Mouse (Mus musculus) CH12.LX (cell line): Measurements from ENCODE around the gene Comt. TPM values are rescaled to one million over a fixed set of nuclear protein-coding genes. Genes with fewer than 3 reads are reported as not detected.

Experiments
- DNase-seq: peaks from one replicate; pipeline ENCODE4 v3.0.0-alpha.2; 2013; ENCODE audit errors: extremely low read depth
- H3K27ac ChIP-seq: 2 replicates; pipeline ENCODE4 v1.5.1; 2012; ENCODE audit warnings: low read depth, mild to moderate bottlenecking, control low read depth, moderate library complexity; ENCODE audit not compliant: insufficient read depth
- H3K27me3 ChIP-seq: replicated peaks from 2 replicates; pipeline ENCODE3; 2012; ENCODE audit warnings: inconsistent platforms
- H3K36me3 ChIP-seq, 2 experiments: replicated peaks in 1 of 2; 2 replicates each; pipeline versions ENCODE3 to v1.6.1; 2012; ENCODE audit warnings: inconsistent platforms in 1 of 2, low read length in 1 of 2, mild to moderate bottlenecking in 1 of 2, mixed read lengths in 1 of 2, moderate library complexity in 1 of 2; ENCODE audit not compliant: control insufficient read depth in 1 of 2, insufficient read depth in 1 of 2
- H3K4me1 ChIP-seq, 2 experiments: 2 replicates each; pipeline ENCODE4 v1.6.1; 2012; ENCODE audit warnings: inconsistent platforms in 1 of 2, moderate library complexity in 1 of 2; ENCODE audit not compliant: insufficient read depth in 2 of 2, control insufficient read depth in 1 of 2
- H3K4me2 ChIP-seq: 2 replicates; pipeline ENCODE4 v1.6.1; 2012; ENCODE audit warnings: low read depth, mild to moderate bottlenecking, control low read depth; ENCODE audit not compliant: poor library complexity, insufficient read depth, severe bottlenecking
- H3K4me3 ChIP-seq, 3 experiments: fragments of 150-350 bp in 1 of 3; sonication (generic) in 1 of 3; replicated peaks in 1 of 3; 2 replicates each; pipeline versions ENCODE3 to v1.5.1; 2011 to 2012; ENCODE audit warnings: low read depth in 2 of 3, low read length in 2 of 3, mild to moderate bottlenecking in 2 of 3, moderate library complexity in 2 of 3, control low read depth in 1 of 3, improper control_type of control experiment in 1 of 3, inconsistent platforms in 1 of 3, mixed read lengths in 1 of 3; ENCODE audit not compliant: poor library complexity in 1 of 3
- H3K79me2 ChIP-seq: replicated peaks from 2 replicates; pipeline ENCODE4 v1.6.1; 2012; ENCODE audit warnings: mild to moderate bottlenecking, moderate library complexity; ENCODE audit not compliant: control insufficient read depth, poor library complexity, insufficient read depth, severe bottlenecking; ENCODE audit errors: extremely low read depth
- H3K9ac ChIP-seq: 2 replicates; pipeline ENCODE4 v1.6.1; 2012; ENCODE audit warnings: low read depth, mild to moderate bottlenecking, control low read depth, moderate library complexity; ENCODE audit not compliant: insufficient read depth
- H3K9me3 ChIP-seq: replicated peaks from 2 replicates; pipeline ENCODE3; 2012; ENCODE audit warnings: low read length, inconsistent platforms, mixed read lengths
- CHD1 ChIP-seq: IDR thresholded peaks from 2 replicates; pipeline ENCODE4 v1.6.1; 2012; ENCODE audit warnings: low read depth, low read length, improper control_type of control experiment, inconsistent platforms
- CHD2 ChIP-seq: IDR thresholded peaks from 2 replicates; pipeline ENCODE4 v1.6.1; 2011; ENCODE audit warnings: low read length, improper control_type of control experiment
- CTCF ChIP-seq, 2 experiments: IDR thresholded peaks in 1 of 2; conservative IDR thresholded peaks in 1 of 2; 2 replicates each; pipeline ENCODE4 v1.5.1; 2011 to 2012; ENCODE audit warnings: low read depth in 2 of 2, low read length in 2 of 2, improper control_type of control experiment in 1 of 2, inconsistent platforms in 1 of 2, mild to moderate bottlenecking in 1 of 2, moderate library complexity in 1 of 2
- ELF1 ChIP-seq: IDR thresholded peaks from 2 replicates; pipeline ENCODE4 v1.6.1; 2014; ENCODE audit warnings: low read depth, mild to moderate bottlenecking, inconsistent platforms, low read length, improper control_type of control experiment
- EP300 ChIP-seq: IDR thresholded peaks from 2 replicates; pipeline ENCODE4 v1.6.1; 2011; ENCODE audit warnings: low read length, improper control_type of control experiment
- GABPA ChIP-seq: IDR thresholded peaks from 2 replicates; pipeline ENCODE4 v1.6.1; 2012; ENCODE audit warnings: low read depth, low read length, improper control_type of control experiment, inconsistent platforms; ENCODE audit not compliant: insufficient replicate concordance
- HCFC1 ChIP-seq: IDR thresholded peaks from 2 replicates; pipeline ENCODE4 v1.6.1; 2012; ENCODE audit warnings: low read depth, mild to moderate bottlenecking, inconsistent platforms, low read length, improper control_type of control experiment
- JUN ChIP-seq: IDR thresholded peaks from 2 replicates; pipeline ENCODE4 v1.6.1; 2011; ENCODE audit warnings: low read depth, mild to moderate bottlenecking, low read length, improper control_type of control experiment, moderate library complexity; ENCODE audit not compliant: insufficient read depth
- MAFK ChIP-seq: IDR thresholded peaks from 2 replicates; pipeline ENCODE4 v1.6.1; 2011; ENCODE audit warnings: low read length, improper control_type of control experiment; ENCODE audit not compliant: insufficient replicate concordance
- MAX ChIP-seq: IDR thresholded peaks from 2 replicates; pipeline ENCODE4 v1.6.1; 2011; ENCODE audit warnings: low read length, improper control_type of control experiment
- MAZ ChIP-seq: IDR thresholded peaks from 2 replicates; pipeline ENCODE4 v1.6.1; 2012; ENCODE audit warnings: low read depth, mild to moderate bottlenecking, inconsistent platforms, low read length, improper control_type of control experiment, moderate library complexity
- MXI1 ChIP-seq: IDR thresholded peaks from 2 replicates; pipeline ENCODE4 v1.6.1; 2011; ENCODE audit warnings: mild to moderate bottlenecking, low read depth, low read length, improper control_type of control experiment
- NELFE ChIP-seq: IDR thresholded peaks from 2 replicates; pipeline ENCODE4 v1.6.1; 2011; ENCODE audit warnings: low read depth, low read length, improper control_type of control experiment
- POLR2AphosphoS2 ChIP-seq: IDR thresholded peaks from 2 replicates; pipeline ENCODE4 v1.6.1; 2011; ENCODE audit warnings: low read depth, low read length, improper control_type of control experiment
- RAD21 ChIP-seq: IDR thresholded peaks from 2 replicates; pipeline ENCODE4 v1.6.1; 2011; ENCODE audit warnings: low read depth, mild to moderate bottlenecking, low read length, improper control_type of control experiment, moderate library complexity
- SIN3A ChIP-seq: IDR thresholded peaks from 2 replicates; pipeline ENCODE4 v1.6.1; 2012; ENCODE audit warnings: low read length, improper control_type of control experiment, inconsistent platforms
- TBP ChIP-seq: conservative IDR thresholded peaks from 2 replicates; pipeline ENCODE4 v1.6.1; 2011; ENCODE audit warnings: low read depth, low read length, improper control_type of control experiment
- UBTF ChIP-seq: IDR thresholded peaks from 2 replicates; pipeline ENCODE4 v1.6.1; 2012; ENCODE audit warnings: low read depth, mild to moderate bottlenecking, inconsistent platforms, low read length, improper control_type of control experiment, moderate library complexity
- ZKSCAN1 ChIP-seq: IDR thresholded peaks from 2 replicates; pipeline ENCODE4 v1.6.1; 2012; ENCODE audit warnings: low read depth, inconsistent platforms, low read length, improper control_type of control experiment, borderline replicate concordance
- ZMIZ1 ChIP-seq: IDR thresholded peaks from 2 replicates; pipeline ENCODE4 v1.6.1; 2012; ENCODE audit warnings: low read depth, mild to moderate bottlenecking, inconsistent platforms, low read length, improper control_type of control experiment
- ZNF384 ChIP-seq: IDR thresholded peaks from 2 replicates; pipeline ENCODE4 v1.6.1; 2012; ENCODE audit warnings: low read depth, low read length, improper control_type of control experiment, inconsistent platforms
- dilution Hi-C: fragments of 300-500 bp; cut with MboI; formaldehyde crosslinking; loops from 2 replicates; pipeline ENCODE4 v1.14.3; 2020; ENCODE audit warnings: low sequenced_read_pairs; ENCODE audit not compliant: extremely low pct_unique_long_range_greater_than_20kb, extremely low pct_ligation_motif_present
- in situ Hi-C: fragments of 300-500 bp; cut with MboI; formaldehyde crosslinking; loops from 3 replicates; pipeline ENCODE4 v1.14.3; 2019; ENCODE audit warnings: low sequenced_read_pairs, low pct_ligation_motif_present, low pct_unique_long_range_greater_than_20kb, mixed read lengths
- polyA plus RNA-seq: library from polyadenylated mRNA; unstranded; fragments of >175 nt; gene quantifications from 2 replicates; pipeline ENCODE4 v1.2.1, GENCODE M21; 2012; ENCODE audit warnings: low read depth; ENCODE audit not compliant: insufficient read length
- total RNA-seq, 2 experiments: library from RNA; depleted of rRNA; stranded (reverse); fragments of 300-350 nt in 1 of 2; fragments of >200 nt in 1 of 2; gene quantifications; 2 replicates each; pipeline ENCODE4 v1.2.3; 2012 to 2014

Comt gene
- total and polyA plus RNA-seq, 3 experiments, result 74.0 to 91.6 (median 84.8) TPM

DNA sequence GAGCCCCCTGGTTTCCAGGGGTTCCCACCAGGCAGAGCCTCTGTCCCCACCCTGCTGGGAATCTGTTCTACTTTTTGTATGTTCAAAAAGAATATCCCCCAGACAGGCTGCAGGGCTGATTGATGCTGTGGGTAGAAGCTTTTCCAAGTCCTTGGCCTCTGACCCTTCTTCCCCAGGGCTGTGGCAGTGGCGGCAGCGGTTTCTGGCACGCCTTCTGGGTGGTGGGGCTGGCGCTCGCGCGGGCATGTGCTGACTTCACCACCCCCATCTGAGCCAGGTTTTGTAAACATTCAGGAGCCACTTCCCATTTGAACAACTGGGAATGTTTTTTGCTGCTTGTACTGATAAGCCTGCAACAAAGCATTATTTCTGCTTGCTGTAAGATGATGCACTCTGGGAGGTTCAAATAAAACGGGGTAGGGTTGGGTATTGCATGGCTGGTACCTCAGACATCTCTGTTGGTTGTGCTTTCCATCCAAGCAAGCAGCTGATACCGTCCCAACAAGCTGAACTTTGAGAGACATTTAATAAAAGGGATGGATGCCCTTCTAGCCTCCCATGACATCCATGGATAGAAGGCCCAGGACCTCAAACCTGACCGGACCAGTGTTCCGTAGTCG, 32.8 kb upstream of the Comt start:
- H3K4me2 ChIP-seq, result no peak overlapping the region; the same call in 1 of the 2 replicates
- no peak overlapping the region for H3K9ac ChIP-seq
- no peak for TF ChIP-seq JUN
- no peak for TF ChIP-seq NELFE
- no peak for TF ChIP-seq MAX
- TF ChIP-seq CHD2, result no peak
- TF ChIP-seq MAFK, result no peak
- no peak for TF ChIP-seq ELF1
- TF ChIP-seq UBTF, result no peak
- peaks cover 25 to 80% of the 10 kb centered on the region in 2 experiments for H3K36me3 ChIP-seq
- H3K4me1 ChIP-seq, result peaks cover 12 to 47% of the 10 kb centered on the region in 2 experiments
- no peak overlapping the region for H3K27ac ChIP-seq
- H3K79me2 ChIP-seq, result no peaks in the 10 kb centered on the region
- no peak overlapping the region for H3K4me3 ChIP-seq
- H3K9me3 ChIP-seq, result no peaks in the 10 kb centered on the region
- in situ Hi-C loops, result no loop called here
- DNase-seq, result no peak
- dilution Hi-C loops, result no loop called here
- H3K27me3 ChIP-seq, result no peaks in the 10 kb centered on the region

DNA sequence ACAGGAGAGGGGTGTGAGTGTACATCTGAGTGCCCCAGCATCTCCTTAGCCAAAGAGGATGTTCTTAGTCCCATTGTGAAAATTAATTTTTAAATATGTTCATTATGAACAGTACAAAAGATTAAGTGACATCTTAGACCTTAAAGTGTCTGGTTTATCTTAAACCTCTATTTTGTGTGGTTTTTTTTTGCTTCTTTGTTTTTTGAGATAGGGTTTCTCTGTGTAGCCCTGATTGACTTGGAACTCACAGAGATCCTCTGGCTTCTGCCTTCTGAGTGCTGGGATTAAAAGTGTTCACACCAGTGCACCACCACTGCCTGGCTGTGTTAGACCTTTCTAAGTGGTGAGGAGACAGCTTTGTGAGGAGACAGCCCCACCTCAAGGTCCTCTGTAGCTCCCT, 32.0 kb upstream of the Comt start:
- Histone ChIP-seq H3K27me3 (no peaks in the 10 kb centered on the region), H3K9ac (no peak overlapping the region), H3K36me3 (peaks cover 27 to 82% of the 10 kb centered on the region in 2 experiments), H3K4me3 (no peak overlapping the region), H3K9me3 (no peaks in the 10 kb centered on the region), H3K4me2 (no peak overlapping the region), H3K4me1 (peaks cover 12 to 42% of the 10 kb centered on the region in 2 experiments), H3K27ac (no peak overlapping the region), H3K79me2 (no peaks in the 10 kb centered on the region)
- dilution Hi-C loops (no loop called here), in situ Hi-C loops (no loop called here)
- no peak for DNase-seq
- TF ChIP-seq NELFE, result no peak
- no peak for TF ChIP-seq ZKSCAN1
- no peak for TF ChIP-seq CTCF (conservative IDR thresholded peaks at IDR 0.05 in 1 of 2, IDR thresholded peaks at IDR 0.05 in 1 of 2; ENCODE audit: low read depth in 2 of 2, low read length in 2 of 2)
- no peak for TF ChIP-seq GABPA
- TF ChIP-seq TBP, result no peak
- TF ChIP-seq EP300, result no peak
- TF ChIP-seq RAD21, result no peak
- no peak for TF ChIP-seq ZNF384
- TF ChIP-seq JUN, result no peak
- no peak for TF ChIP-seq ZMIZ1
- no peak for TF ChIP-seq SIN3A
- no peak for TF ChIP-seq CHD1
- TF ChIP-seq MXI1, result no peak
- no peak for TF ChIP-seq ELF1
- TF ChIP-seq MAZ, result no peak
- no peak for TF ChIP-seq HCFC1
- TF ChIP-seq POLR2AphosphoS2, result no peak
